Mouse (Mus musculus): ENCODE results near the gene Vgf.

Vgf gene

DNA sequence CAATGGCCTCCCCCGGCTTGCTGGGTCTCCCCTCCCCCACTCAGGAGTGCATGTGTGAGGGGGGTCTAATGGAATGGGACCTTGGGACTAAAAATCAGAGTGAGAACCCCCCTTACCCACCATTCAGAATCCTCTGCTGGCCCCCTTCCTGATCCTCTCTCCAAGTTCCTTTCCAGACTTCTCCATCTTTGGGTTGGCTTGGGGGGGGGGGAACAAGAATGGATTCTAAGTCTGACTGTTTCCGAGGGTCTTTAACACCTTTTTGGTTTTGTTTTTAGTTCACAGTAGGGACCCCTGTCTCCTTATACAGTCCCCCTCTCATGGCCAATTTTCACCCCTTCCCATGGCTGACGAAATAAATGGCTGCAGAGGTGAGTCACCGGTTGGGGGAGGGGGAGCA lies at the start of gene Vgf:
Gene Vgf, plus strand, starts transcription at position 301 of the 400 bp plus-strand sequence.
- no peak for DNase-seq

GRCm38 (mm10) chr5:136977769-136978168 lies 48.4 kb upstream of the Vgf start:
- no peak for DNase-seq

- no peak for DNase-seq
Observed at GRCm38 (mm10) chr5:136979762-136980161, 46.4 kb upstream of the Vgf start.

GRCm38 (mm10) chr5:136980974-136981373 lies 45.2 kb upstream of the Vgf start:
- DNase-seq = no peak

GRCm38 (mm10) chr5:136982338-136982930 lies 43.8 kb upstream of the Vgf start:
- peak; percentile 48 to 65 for DNase-seq

- no peak for DNase-seq
Observed at GRCm38 (mm10) chr5:136984828-136985227, 41.4 kb upstream of the Vgf start.

- DNase-seq = peak; percentile 97 to 98
Observed at GRCm38 (mm10) chr5:136986695-136987137, 39.5 kb upstream of the Vgf start, which contains the start of gene Plod3. Plod3 (plus strand) TSS chr5:136987019.

GRCm38 (mm10) chr5:136987138-136987933 lies 38.9 kb upstream of the Vgf start:
- peak; percentile 76 to 83 for DNase-seq

DNA sequence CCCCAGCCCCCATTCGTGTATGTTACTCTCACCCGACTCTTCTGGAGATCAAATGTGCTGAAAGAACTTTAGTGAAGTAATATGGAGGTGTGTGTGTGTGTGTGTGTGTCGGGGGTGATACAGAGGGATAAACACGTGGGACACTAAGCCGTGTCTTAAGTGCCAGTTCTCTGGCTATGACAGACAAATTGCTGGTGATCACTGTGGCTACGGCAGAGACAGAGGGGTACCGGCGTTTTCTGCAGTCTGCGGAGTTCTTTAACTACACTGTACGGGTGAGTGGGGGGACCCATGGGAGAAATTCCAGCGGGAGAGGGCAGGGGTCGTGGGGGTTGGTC lies 38.3 kb upstream of the Vgf start, which contains the start of gene Znhit1:
Gene Znhit1, minus strand, starts transcription at position 88 of the 338 bp plus-strand sequence.
- no peak for DNase-seq

DNA sequence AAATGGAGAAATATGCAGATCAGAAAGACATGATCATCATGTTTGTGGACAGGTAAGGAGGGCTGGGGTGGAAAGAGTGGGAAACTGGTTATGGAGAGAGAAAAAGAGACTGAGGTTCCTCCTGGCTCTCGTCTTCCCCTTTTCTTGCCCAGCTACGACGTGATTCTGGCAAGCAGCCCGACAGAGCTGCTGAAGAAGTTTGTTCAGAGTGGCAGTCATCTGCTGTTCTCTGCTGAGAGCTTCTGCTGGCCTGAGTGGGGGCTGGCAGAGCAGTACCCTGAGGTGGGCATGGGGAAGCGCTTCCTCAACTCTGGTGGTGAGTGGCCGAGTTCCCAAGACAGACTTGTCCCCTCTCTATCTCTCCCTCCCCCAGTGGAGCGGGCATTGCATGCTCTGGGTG lies 37.8 kb upstream of the Vgf start:
- peak in 1 of 2 experiments; percentile 18 for DNase-seq

DNA sequence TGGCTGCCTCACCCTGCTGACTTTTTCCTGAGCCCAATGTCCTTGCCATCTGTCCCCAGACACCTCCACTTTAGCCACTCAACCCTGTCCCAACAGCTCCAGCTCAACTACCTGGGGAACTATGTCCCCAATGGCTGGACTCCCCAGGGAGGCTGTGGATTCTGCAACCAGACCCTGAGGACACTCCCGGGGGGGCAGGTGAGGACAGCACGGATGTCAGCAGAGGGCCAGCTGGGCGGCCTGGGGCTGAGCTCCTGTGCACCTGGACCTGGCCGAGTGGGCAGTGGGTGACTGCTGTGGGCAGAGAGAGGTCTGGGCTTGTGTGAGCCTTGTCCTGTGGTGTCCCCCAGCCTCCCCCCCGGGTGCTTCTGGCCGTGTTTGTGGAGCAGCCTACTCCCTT lies 36.4 kb upstream of the Vgf start:
- DNase-seq = no peak

- DNase-seq = no peak
Observed at GRCm38 (mm10) chr5:136999449-136999848, 26.7 kb upstream of the Vgf start.

DNA sequence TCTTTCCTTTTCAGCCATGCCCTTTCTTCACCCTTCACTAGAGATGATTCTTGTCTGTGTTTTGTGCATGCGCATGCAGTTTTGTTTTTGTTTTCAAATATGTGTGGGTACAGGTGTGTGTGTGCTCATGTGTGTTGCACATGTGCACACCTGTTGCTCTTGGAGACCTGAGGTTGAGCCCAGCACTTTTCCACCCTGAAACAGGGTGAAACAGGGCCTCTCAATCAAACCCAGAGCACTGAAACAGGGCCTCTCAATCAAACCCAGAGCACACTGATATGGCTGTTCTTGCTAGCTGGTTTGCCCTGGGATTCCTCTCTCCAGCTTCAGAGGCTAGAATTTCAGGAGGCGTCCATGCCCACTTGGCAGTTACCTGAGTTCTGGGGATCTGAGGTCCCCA lies 25.6 kb upstream of the Vgf start:
- no peak for DNase-seq

- no peak for DNase-seq
Observed at GRCm38 (mm10) chr5:137007276-137007675, 18.9 kb upstream of the Vgf start.

DNA sequence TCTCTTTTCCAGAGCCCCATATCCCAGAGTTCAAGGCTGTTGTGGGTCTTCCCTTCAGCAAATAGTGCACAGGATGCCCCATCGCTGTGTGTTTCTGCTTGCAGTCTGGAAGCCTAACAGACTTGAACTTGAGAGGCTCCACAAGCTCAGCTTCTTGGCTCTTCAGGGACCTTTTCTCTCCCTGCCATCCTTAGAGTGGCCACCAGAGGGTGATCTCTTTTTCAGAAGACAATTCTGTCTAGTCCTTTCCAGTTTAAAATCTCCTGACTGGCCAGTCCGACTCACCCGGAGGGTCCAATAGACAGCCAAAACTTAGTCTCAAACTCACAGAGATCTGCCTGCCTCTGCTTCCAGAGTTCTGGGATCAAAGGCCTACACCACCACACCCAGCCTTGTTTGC lies 16.2 kb upstream of the Vgf start:
- peak; percentile 51 to 57 for DNase-seq

DNA sequence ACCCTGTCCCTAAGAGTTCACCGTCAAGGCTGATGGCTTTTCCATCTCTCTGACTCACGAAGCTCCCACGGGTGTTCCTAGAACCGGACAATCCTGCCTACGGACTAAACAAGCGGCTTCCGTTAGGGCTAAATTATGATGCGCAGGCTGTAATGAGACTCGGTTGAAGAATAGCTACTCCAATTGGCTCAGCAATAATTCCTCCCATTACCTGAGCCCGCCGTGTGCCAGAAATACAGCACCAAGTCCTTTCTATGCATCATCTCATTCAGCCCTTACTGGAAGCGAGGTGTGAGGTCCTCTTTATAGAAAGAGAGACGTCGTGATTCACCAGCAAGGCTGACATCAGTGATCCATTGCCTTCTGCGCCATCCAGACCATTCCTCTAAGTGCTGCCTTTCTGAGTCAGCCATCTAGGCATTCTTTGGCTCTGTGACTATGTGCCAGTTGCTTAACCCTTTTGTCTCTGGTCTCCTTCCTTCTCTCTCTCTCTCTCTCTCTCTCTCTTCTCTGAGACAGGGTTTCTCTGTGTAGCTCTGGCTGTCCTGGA lies 13.7 kb upstream of the Vgf start:
- no peak for DNase-seq

DNA sequence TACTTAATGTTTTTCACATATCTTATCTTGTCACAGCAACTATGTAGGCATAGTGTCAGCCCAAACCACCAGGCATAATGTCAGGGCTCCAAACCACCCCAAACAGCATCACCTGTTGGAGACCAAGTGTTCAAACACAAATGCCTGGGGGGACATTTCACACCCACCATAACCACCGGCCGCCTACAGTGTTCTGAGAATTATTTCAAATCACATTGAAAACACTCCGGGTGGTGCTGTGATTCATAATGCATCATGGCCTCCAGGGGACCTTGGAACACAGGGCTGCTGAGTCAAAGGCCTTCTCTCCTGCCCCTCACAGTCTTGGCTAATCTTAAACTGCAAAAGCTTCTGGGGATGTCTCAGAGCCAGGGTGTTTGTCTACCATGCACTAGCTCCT lies 10.3 kb upstream of the Vgf start:
- no peak for DNase-seq

GRCm38 (mm10) chr5:137024318-137024717 lies 1.9 kb upstream of the Vgf start:
- DNase-seq = no peak

GRCm38 (mm10) chr5:137025132-137025531 lies 1.1 kb upstream of the Vgf start:
- peak; percentile 79 to 88 for DNase-seq

- DNase-seq = peak in 1 of 2 experiments; percentile 14
Observed at GRCm38 (mm10) chr5:137028561-137029272, 2.5 kb downstream of the Vgf start.

- DNase-seq = no peak
Observed at GRCm38 (mm10) chr5:137029273-137029585, 3.0 kb downstream of the Vgf start.

- DNase-seq = peak; percentile 92 to 95
Observed at GRCm38 (mm10) chr5:137029643-137030415, 3.6 kb downstream of the Vgf start.

DNA sequence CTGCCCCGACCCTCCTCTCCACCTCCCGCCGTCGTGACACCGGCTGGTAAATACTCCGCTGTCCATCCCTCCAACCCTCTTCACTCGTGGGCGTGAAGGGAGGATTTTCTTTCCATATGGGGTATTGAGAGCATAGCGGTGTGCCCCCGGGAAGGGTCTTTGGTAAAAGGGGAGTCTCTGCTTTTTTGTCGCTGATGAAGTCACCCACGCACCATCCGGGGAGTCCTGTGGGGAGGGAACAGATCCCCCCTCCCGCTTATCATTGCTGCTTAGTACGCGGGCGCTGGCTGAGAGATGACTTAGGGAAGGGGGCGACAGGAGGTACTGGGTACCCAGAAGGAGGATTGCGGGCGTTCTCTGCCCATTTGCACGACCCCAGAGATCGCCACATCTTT lies 4.2 kb downstream of the Vgf start:
- no peak for DNase-seq

All from cerebellum, adult 18-20 months (tissue).